Mouse (Mus musculus): ENCODE data around the gene Phf5a. TPM values are rescaled to one million over a fixed set of nuclear protein-coding genes. Genes with fewer than 3 reads are reported as not detected.

Gene Phf5a
- polyA plus RNA-seq, 1 experiment: 87.9 TPM

DNA sequence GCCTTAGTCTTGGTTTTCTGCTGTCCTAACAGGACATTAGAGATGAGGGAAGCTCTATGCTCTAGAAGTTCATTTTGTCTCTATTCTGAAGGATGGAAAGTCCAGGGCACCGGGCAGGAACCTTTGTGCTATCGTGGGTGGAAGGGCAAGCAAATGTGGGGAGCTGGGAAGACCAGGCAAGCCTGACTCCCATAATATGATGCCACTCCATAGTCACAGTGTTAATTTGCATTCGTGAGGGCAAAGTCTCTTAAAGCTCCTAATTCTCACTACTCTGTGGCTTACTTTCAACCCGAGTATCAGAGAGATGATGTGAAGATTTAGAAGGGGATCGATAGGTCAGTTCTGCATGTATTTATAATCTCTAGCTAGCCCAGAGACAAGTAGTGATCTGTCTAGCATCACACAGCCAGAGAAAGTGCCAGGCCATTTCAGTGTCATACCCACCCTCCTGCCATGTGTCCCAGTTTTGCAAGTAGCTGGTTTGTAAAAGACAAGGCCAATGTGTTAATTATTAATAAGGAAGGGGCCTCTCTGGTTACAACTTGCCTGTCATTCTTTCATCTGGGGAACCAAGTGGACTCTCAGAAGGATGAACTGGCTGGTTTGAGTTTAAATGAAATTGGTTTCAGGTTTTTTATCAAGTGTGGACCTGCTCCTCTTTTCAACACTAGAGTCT, 26.0 kb upstream of the Phf5a start:
- 95% methylated on average over 5 of the region's 5 CpGs for WGBS
- DNase-seq: no peak
- Histone ChIP-seq H3K4me3 (ENCODE audit: control insufficient read depth, insufficient read depth, low read length) (no peak overlapping the region), H3K4me1 (replicated peaks; ENCODE audit: control insufficient read depth, insufficient read depth, low read length) (no peaks in the 10 kb centered on the region), H3K27me3 (ENCODE audit: control insufficient read depth, insufficient read depth, low read length) (no peaks in the 10 kb centered on the region), H3K27ac (ENCODE audit: control insufficient read depth, insufficient read depth, low read length) (no peak overlapping the region), H3K36me3 (ENCODE audit: control insufficient read depth, insufficient read depth, low read length) (peaks cover 19% of the 10 kb centered on the region)
- TF ChIP-seq POLR2A (IDR thresholded peaks at IDR 0.05; ENCODE audit: control insufficient read depth, extremely low read depth, insufficient read depth, low read length, poor library complexity) (no peak), CTCF (IDR thresholded peaks at IDR 0.05; ENCODE audit: borderline replicate concordance, control insufficient read depth, extremely low read depth, insufficient read depth, low read length, poor library complexity) (no peak)

DNA sequence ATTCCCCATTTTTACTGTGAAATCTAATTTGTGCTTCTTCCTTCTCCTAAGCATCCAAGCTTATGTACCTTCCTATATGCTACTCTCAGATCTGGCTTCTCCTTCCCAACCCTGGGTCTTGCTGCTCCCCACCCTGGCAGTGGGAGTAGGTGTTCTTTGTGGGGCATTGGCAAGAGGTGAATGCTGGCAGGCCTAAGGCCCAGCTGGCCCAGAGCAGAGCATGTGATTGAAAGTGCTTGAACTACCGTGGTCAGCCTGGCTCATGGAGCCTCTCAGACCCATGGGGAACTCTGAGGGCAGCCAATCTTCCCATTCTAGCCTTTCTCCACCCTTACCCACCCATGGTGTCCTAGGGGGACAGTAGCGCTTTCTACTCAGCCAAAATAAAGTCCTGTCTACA, 24.7 kb upstream of the Phf5a start:
- H3K4me3 ChIP-seq (ENCODE audit: control insufficient read depth, insufficient read depth, low read length): no peak overlapping the region
- peaks cover 15% of the 10 kb centered on the region; the same call in 1 of the 2 replicates for H3K36me3 ChIP-seq (ENCODE audit: control insufficient read depth, insufficient read depth, low read length)
- WGBS: 93% methylated on average over 2 of the region's 2 CpGs
- no peaks in the 10 kb centered on the region for H3K4me1 ChIP-seq (replicated peaks; ENCODE audit: control insufficient read depth, insufficient read depth, low read length)
- H3K27ac ChIP-seq (ENCODE audit: control insufficient read depth, insufficient read depth, low read length): no peak overlapping the region
- no peak for DNase-seq
- TF ChIP-seq POLR2A (IDR thresholded peaks at IDR 0.05; ENCODE audit: control insufficient read depth, extremely low read depth, insufficient read depth, low read length, poor library complexity): no peak
- TF ChIP-seq CTCF (IDR thresholded peaks at IDR 0.05; ENCODE audit: borderline replicate concordance, control insufficient read depth, extremely low read depth, insufficient read depth, low read length, poor library complexity): no peak
- no peaks in the 10 kb centered on the region for H3K27me3 ChIP-seq (ENCODE audit: control insufficient read depth, insufficient read depth, low read length)

DNA sequence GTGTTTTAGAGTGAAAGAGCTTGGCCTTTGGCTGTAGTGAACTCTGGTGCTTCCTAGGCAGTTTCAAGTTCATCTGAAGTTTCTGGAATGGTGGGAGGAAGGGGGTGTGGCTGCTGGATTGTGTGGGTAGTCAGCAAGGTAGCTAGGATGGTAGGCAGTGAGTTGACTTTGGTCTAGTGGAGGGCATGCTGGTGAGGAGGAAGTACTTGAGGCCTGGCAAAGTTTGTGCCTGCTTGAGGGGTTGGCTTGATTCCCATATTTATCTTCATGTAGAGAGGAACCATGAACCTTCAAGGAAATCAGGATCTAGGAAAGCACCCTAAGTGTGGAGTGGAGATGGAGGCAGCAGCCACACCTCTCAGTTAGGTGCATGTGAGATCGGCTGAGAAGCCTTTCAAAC, 22.3 kb upstream of the Phf5a start:
- Histone ChIP-seq H3K27me3 (ENCODE audit: control insufficient read depth, insufficient read depth, low read length) (no peaks in the 10 kb centered on the region), H3K27ac (ENCODE audit: control insufficient read depth, insufficient read depth, low read length) (no peak overlapping the region), H3K36me3 (ENCODE audit: control insufficient read depth, insufficient read depth, low read length) (peaks cover 32% of the 10 kb centered on the region), H3K4me1 (replicated peaks; ENCODE audit: control insufficient read depth, insufficient read depth, low read length) (no peaks in the 10 kb centered on the region), H3K4me3 (ENCODE audit: control insufficient read depth, insufficient read depth, low read length) (no peak overlapping the region)
- TF ChIP-seq POLR2A (IDR thresholded peaks at IDR 0.05; ENCODE audit: control insufficient read depth, extremely low read depth, insufficient read depth, low read length, poor library complexity) (no peak), CTCF (IDR thresholded peaks at IDR 0.05; ENCODE audit: borderline replicate concordance, control insufficient read depth, extremely low read depth, insufficient read depth, low read length, poor library complexity) (no peak)
- WGBS: 94% methylated on average over 1 of the region's 1 CpGs
- no peak for DNase-seq

DNA sequence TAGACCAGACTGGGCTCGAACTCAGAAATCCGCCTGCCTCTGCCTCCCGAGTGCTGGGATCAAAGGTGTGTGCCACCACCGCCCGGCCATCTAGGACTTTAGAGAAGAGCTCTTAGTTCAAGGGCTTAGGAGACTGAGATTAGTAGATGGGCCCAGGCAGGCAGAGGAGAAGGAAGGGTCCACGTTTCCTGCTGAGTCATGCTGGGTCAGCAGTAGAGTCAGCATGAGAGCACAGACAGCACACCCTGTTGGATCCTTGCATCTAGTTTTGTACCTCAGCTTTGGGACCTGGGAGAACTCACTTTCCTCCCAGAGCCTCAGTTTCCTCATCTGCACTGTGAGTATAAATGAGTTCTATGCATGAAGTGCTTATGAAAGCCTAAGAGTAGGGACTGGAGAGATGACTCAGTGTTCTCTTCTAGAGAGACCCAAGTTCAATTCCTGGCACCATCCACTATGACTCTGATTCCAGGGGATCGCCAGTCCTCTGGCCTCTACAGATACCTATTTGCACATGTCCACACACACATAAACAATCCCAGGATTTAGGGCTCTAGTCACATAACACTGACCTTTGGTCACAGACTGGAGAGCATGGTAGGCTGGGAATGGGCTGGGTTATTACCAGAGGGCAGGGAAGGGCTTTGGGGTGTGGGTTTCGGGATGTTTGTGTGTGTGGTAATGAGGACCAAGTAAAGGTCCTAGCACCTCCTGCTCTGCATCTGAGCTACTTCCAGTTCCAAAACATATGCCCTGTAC, 20.3 kb upstream of the Phf5a start:
- Histone ChIP-seq H3K27me3 (ENCODE audit: control insufficient read depth, insufficient read depth, low read length) (no peaks in the 10 kb centered on the region), H3K27ac (ENCODE audit: control insufficient read depth, insufficient read depth, low read length) (no peak overlapping the region), H3K4me3 (ENCODE audit: control insufficient read depth, insufficient read depth, low read length) (no peak overlapping the region), H3K4me1 (replicated peaks; ENCODE audit: control insufficient read depth, insufficient read depth, low read length) (no peaks in the 10 kb centered on the region), H3K36me3 (ENCODE audit: control insufficient read depth, insufficient read depth, low read length) (peaks cover 32% of the 10 kb centered on the region)
- DNase-seq: no peak
- WGBS: 88% methylated on average over 8 of the region's 8 CpGs
- TF ChIP-seq POLR2A (IDR thresholded peaks at IDR 0.05; ENCODE audit: control insufficient read depth, extremely low read depth, insufficient read depth, low read length, poor library complexity) (no peak), CTCF (IDR thresholded peaks at IDR 0.05; ENCODE audit: borderline replicate concordance, control insufficient read depth, extremely low read depth, insufficient read depth, low read length, poor library complexity) (no peak)

DNA sequence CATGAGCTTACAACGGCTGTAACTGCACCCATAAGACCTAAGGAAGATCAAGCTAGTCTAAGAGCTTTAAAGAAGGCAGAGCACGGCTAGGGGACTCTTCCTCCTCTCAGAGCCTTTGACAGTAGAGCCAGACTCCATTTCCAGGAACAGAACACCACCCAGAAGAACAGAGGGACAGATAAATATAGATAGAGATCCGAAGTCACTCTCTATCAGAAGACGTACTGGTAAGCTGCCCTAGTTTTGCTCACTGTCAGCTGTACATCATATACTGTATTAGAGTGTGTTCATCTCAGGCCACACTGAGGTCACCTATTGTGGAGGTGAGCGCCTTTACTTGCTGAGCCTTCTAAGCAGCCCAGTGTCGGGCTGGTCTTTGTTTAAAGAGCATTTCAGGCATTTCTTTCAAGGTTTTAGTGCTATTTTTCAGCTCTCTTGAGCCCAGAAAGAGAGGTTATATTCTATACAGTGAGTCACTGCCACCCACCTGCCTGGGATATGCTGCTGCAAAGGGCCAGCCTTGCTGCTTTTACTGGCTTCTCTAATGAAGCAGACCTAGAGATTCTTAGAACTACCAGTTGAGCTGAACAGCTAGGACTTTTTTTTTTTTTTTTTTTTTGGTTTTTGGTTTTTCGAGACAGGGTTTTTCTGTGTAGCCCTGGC, 19.6 kb upstream of the Phf5a start:
- DNase-seq: no peak
- H3K36me3 ChIP-seq (ENCODE audit: control insufficient read depth, insufficient read depth, low read length): peaks cover 32% of the 10 kb centered on the region
- no peak overlapping the region for H3K27ac ChIP-seq (ENCODE audit: control insufficient read depth, insufficient read depth, low read length)
- 92% methylated on average over 7 of the region's 7 CpGs for WGBS
- TF ChIP-seq CTCF (IDR thresholded peaks at IDR 0.05; ENCODE audit: borderline replicate concordance, control insufficient read depth, extremely low read depth, insufficient read depth, low read length, poor library complexity): no peak
- no peak for TF ChIP-seq POLR2A (IDR thresholded peaks at IDR 0.05; ENCODE audit: control insufficient read depth, extremely low read depth, insufficient read depth, low read length, poor library complexity)
- H3K27me3 ChIP-seq (ENCODE audit: control insufficient read depth, insufficient read depth, low read length): no peaks in the 10 kb centered on the region
- no peaks in the 10 kb centered on the region for H3K4me1 ChIP-seq (replicated peaks; ENCODE audit: control insufficient read depth, insufficient read depth, low read length)
- no peak overlapping the region for H3K4me3 ChIP-seq (ENCODE audit: control insufficient read depth, insufficient read depth, low read length)

DNA sequence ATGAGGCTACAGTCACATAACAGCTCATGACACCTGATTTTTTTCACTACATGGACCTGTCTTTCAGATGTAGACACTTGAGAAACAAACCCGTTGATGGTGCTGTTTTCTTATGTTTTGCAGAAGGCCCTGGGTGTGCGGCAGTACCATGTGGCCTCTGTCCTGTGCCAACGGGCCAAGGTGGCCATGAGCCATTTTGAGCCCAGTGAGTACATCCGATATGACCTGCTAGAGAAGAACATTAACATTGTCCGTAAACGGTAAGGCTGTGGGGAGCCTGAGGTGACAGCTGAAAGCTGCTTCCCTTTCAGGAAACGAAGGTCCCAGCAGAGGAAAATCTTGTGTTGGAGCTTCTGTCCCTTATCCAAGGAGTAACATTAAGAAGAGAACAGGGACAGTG, 17.5 kb upstream of the Phf5a start:
- WGBS: 96% methylated on average over 7 of the region's 7 CpGs
- no peak overlapping the region for H3K27ac ChIP-seq (ENCODE audit: control insufficient read depth, insufficient read depth, low read length)

More for the DNA sequence above, 17.5 kb upstream of the Phf5a start:
- Histone ChIP-seq H3K4me3 (ENCODE audit: control insufficient read depth, insufficient read depth, low read length) (no peak overlapping the region), H3K27me3 (ENCODE audit: control insufficient read depth, insufficient read depth, low read length) (no peaks in the 10 kb centered on the region), H3K4me1 (replicated peaks; ENCODE audit: control insufficient read depth, insufficient read depth, low read length) (no peaks in the 10 kb centered on the region), H3K36me3 (ENCODE audit: control insufficient read depth, insufficient read depth, low read length) (peaks cover 21% of the 10 kb centered on the region)
- no peak for DNase-seq
- TF ChIP-seq POLR2A (IDR thresholded peaks at IDR 0.05; ENCODE audit: control insufficient read depth, extremely low read depth, insufficient read depth, low read length, poor library complexity) (no peak), CTCF (IDR thresholded peaks at IDR 0.05; ENCODE audit: borderline replicate concordance, control insufficient read depth, extremely low read depth, insufficient read depth, low read length, poor library complexity) (no peak)
